Mouse (Mus musculus) ES-E14 (cell line): ENCODE measurements around the gene Ccdc191. TPM values are rescaled to one million over a fixed set of nuclear protein-coding genes. Genes with fewer than 3 reads are reported as not detected.

Source experiments
- DNase-seq: peaks from one replicate; pipeline ENCODE4 v3.0.0-alpha.2; 2013; ENCODE audit warnings: low read depth, low spot score
- H3K27ac ChIP-seq: 2 replicates; pipeline ENCODE4 v1.5.1; 2012; ENCODE audit warnings: low read depth, mild to moderate bottlenecking, low read length, moderate library complexity, mixed read lengths; ENCODE audit not compliant: poor library complexity, insufficient read depth, severe bottlenecking
- H3K36me3 ChIP-seq: 2 replicates; pipeline ENCODE4 v1.6.1; 2012; ENCODE audit warnings: mild to moderate bottlenecking, low read length, moderate library complexity, mixed read lengths; ENCODE audit not compliant: control insufficient read depth, poor library complexity, insufficient read depth, severe bottlenecking
- H3K4me1 ChIP-seq, 2 experiments: fragments of 150-350 bp in 1 of 2; sonication (generic) in 1 of 2; 2 replicates each; pipeline ENCODE4 v1.6.1; 2012; ENCODE audit warnings: low read length in 2 of 2, mild to moderate bottlenecking in 1 of 2, mixed read lengths in 1 of 2; ENCODE audit not compliant: control insufficient read depth in 2 of 2, insufficient read depth in 2 of 2, poor library complexity in 1 of 2
- H3K4me3 ChIP-seq, 2 experiments: fragments of 150-350 bp in 1 of 2; sonication (generic) in 1 of 2; 2 replicates each; pipeline ENCODE4 v1.5.1; 2012; ENCODE audit warnings: low read length in 2 of 2, low read depth in 1 of 2, mild to moderate bottlenecking in 1 of 2, mixed read lengths in 1 of 2; ENCODE audit not compliant: insufficient read depth in 1 of 2, poor library complexity in 1 of 2, severe bottlenecking in 1 of 2
- H3K9ac ChIP-seq: 2 replicates; pipeline ENCODE4 v1.6.1; 2012; ENCODE audit warnings: low read depth, mild to moderate bottlenecking, low read length, mixed read lengths; ENCODE audit not compliant: poor library complexity, insufficient read depth, severe bottlenecking
- H3K9me3 ChIP-seq: fragments of 150-350 bp; sonication (generic); 2 replicates; pipeline ENCODE4 v1.6.1; 2012; ENCODE audit warnings: low read depth, mild to moderate bottlenecking, low read length; ENCODE audit not compliant: control insufficient read depth, insufficient read depth
- CHD2 ChIP-seq: IDR thresholded peaks from 2 replicates; pipeline ENCODE4 v1.6.1; 2014; ENCODE audit warnings: mild to moderate bottlenecking, low read depth, low read length, inconsistent platforms
- HCFC1 ChIP-seq: IDR thresholded peaks from 2 replicates; pipeline ENCODE4 v1.6.1; 2012; ENCODE audit warnings: low read length, inconsistent platforms, borderline replicate concordance; ENCODE audit not compliant: insufficient read depth
- MAFK ChIP-seq: IDR thresholded peaks from 2 replicates; pipeline ENCODE4 v1.6.1; 2014; ENCODE audit warnings: mild to moderate bottlenecking, low read depth, low read length, inconsistent platforms; ENCODE audit not compliant: insufficient read depth
- ZC3H11A ChIP-seq: IDR thresholded peaks from 2 replicates; pipeline ENCODE4 v1.6.1; 2012; ENCODE audit warnings: low read depth, mild to moderate bottlenecking, inconsistent platforms, low read length, borderline replicate concordance
- ZNF384 ChIP-seq: IDR thresholded peaks from 2 replicates; pipeline ENCODE4 v1.6.1; 2012; ENCODE audit warnings: low read depth, low read length, inconsistent platforms
- in situ Hi-C, 2 experiments: fragments of 600-800 bp; cut with MboI; formaldehyde crosslinking; loops; one replicate each; pipeline ENCODE4 v1.15.1; 2025; ENCODE audit warnings: low sequenced_read_pairs in 2 of 2, inconsistent platforms in 1 of 2; ENCODE audit not compliant: unreplicated experiment in 2 of 2
- total RNA-seq: library from RNA; depleted of rRNA; stranded (reverse); fragments of 300-350 nt; gene quantifications from 2 replicates; pipeline ENCODE4 v1.2.3, GENCODE M21; 2012

The Ccdc191 gene
- total RNA-seq, 1 experiment, result 13.8 TPM

DNA sequence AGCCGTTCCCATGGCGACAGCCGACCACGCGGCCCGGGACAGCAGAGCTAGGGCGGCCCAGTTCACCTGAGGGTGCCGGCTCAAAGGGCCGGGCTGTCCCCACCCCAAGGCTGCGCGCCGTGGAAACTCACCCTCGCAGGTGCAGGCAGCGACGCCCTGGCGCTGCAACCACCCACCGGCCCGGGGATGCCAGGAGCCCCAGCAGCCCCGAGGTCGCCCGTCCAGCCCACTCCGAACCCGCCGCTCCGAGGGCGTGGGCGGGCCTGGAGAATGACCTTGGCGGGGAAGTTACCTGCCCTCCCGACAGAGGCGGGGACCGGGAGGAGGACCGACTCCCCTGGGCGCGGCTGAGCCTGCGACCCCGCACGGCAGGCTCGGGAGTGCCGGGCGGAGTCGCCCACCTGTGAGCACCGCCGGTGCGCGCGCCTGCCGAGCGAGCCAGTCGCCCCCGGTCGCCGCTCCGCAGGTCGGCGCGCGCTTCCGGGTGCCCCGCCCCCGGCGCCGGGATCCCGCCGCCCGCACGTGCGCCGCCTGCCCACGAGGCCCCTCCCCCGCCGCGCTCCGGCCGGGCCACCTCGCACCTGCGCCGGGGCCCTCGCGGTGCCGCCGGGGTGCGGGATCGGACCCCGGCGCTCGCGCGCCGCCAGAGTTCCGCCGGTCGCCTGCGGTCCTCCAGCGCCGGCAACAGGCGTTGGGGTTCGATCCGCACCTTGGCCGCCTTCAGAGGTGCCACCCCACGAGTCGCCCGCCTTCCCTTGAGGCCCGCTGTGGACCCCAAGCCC is 89.9 kb downstream of the Ccdc191 start, which contains the start of gene Zdhhc23:
Gene Zdhhc23, minus strand, starts transcription at position 464 of the 782 bp plus-strand sequence.
- Histone ChIP-seq H3K9ac (peak within 1 kb of the TSS; percentile 58), H3K27ac (no peak within 1 kb of the TSS), H3K4me1 (peaks cover 0 to 2% of the 10 kb centered on the region in 2 experiments; a peak in 1 of 4 replicates), H3K9me3 (no peaks in the 10 kb centered on the region), H3K4me3 (peak within 1 kb of the TSS; percentile 73 to 76), H3K36me3 (no peaks in the 10 kb centered on the region)
- TF ChIP-seq MAFK (no peak), CHD2 (no peak), HCFC1 (no peak), ZC3H11A (no peak), ZNF384 (no peak)
- in situ Hi-C loops, result no loop called here
- no peak for DNase-seq

DNA sequence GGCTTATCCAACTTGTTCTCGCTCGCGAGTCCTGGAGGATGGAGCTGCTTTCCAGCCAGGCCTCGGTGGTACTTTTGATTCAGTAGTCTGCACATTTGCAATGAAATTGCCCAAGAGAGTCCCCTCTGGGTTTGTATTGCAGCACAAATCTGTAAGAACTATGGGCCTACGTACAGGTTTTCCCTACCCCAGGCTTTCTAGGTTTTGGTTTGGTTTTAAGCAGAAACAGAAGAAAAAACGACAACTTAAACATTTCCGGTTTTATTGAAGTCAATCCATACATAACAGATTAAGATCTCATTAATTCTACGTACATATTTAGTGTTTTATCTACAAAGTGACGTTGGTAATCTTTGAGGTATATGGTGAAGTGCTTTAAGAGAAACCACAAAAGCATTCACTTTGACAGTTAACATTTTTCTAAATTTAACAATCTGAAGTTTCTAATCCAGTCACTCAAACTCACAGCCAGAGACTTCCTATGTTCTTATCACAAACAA is 90.6 kb downstream of the Ccdc191 start:
- Histone ChIP-seq H3K36me3 (no peaks in the 10 kb centered on the region), H3K9ac (peak overlapping the region; percentile 58), H3K4me1 (peaks cover 0 to 2% of the 10 kb centered on the region in 2 experiments; a peak in 1 of 4 replicates), H3K9me3 (no peaks in the 10 kb centered on the region), H3K27ac (no peak overlapping the region), H3K4me3 (peak overlapping the region; percentile 27 to 73)
- no peak for DNase-seq
- TF ChIP-seq HCFC1, result no peak
- no peak for TF ChIP-seq MAFK
- TF ChIP-seq ZC3H11A, result no peak
- no peak for TF ChIP-seq CHD2
- TF ChIP-seq ZNF384, result no peak
- in situ Hi-C loops, result no loop called here

DNA sequence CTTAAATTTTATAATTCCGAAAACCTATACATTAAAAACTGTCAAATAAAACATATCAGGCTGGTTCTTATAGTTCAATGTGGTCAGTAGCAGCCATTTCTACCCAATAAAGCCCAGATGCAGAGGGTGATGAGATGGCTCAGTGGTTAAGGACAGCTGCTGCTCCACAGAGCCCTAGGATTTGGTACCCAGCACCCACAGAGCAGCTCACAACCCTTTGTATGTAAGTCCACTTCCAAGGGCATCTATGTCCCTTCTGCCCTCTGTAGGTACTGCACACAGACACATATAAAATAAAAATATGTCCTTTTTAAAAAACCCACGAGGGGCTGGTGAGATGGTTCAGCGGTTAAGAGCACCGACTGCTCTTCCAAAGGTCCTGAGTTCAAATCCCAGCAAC is 96.7 kb downstream of the Ccdc191 start:
- Histone ChIP-seq H3K27ac (no peak overlapping the region), H3K4me3 (no peak overlapping the region), H3K36me3 (no peaks in the 10 kb centered on the region), H3K4me1 (no peaks in the 10 kb centered on the region), H3K9me3 (no peaks in the 10 kb centered on the region), H3K9ac (no peak overlapping the region)
- DNase-seq, result no peak
- TF ChIP-seq HCFC1, result no peak
- no peak for TF ChIP-seq ZNF384
- no peak for TF ChIP-seq CHD2
- TF ChIP-seq MAFK, result no peak
- TF ChIP-seq ZC3H11A, result no peak
- in situ Hi-C loops, result no loop called here

DNA sequence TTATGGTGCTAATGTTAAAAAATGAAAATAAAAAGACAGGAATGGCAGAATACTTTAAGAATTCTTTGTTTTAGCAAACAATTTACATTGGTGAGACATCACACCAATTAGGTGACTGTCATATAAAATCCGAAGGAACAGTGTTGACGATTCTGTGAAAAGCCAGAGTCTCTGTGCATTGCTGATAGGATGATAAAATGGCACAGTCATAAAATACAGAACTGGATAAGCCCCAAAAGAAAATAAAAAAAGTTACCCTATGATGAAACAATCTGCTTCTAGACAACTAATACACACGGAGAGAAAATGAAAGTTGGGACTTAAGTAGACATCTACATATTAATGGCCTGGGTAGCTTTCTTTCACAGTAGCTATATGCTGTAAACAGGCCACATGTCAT is 105.0 kb downstream of the Ccdc191 start:
- H3K4me3 ChIP-seq, result no peak overlapping the region
- in situ Hi-C loops, result no loop called here
- no peak for DNase-seq
- H3K36me3 ChIP-seq, result no peaks in the 10 kb centered on the region
- no peak overlapping the region for H3K9ac ChIP-seq
- no peaks in the 10 kb centered on the region for H3K4me1 ChIP-seq
- TF ChIP-seq MAFK, result no peak
- no peak for TF ChIP-seq ZNF384
- TF ChIP-seq ZC3H11A, result no peak
- no peaks in the 10 kb centered on the region for H3K9me3 ChIP-seq
- H3K27ac ChIP-seq, result no peak overlapping the region

DNA sequence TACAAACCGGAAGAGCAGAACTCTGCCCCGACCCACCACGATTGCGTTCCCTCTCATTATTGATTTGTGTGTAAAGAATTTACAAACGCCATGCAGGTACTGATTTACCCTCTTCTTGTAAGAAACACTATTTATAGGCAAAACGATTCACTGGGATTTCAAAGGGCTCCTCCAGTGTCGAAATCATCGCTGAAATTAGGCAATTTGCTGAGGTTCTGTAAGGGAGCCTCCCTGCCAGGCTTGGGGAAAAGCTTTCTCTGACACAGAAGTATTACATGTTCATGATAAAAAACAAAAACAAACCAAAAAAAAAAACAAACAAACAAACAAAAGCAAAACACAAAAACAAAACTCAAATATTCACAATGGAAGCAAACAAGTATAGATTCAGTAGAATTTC is 109.5 kb downstream of the Ccdc191 start:
- Histone ChIP-seq H3K36me3 (no peaks in the 10 kb centered on the region), H3K27ac (no peak overlapping the region), H3K4me3 (no peak overlapping the region), H3K4me1 (peaks cover 0 to 4% of the 10 kb centered on the region in 2 experiments; a peak in 1 of 4 replicates), H3K9me3 (no peaks in the 10 kb centered on the region), H3K9ac (no peak overlapping the region)
- TF ChIP-seq ZNF384 (no peak), MAFK (no peak), HCFC1 (no peak), CHD2 (no peak), ZC3H11A (no peak)
- no peak for DNase-seq
- in situ Hi-C loops, result no loop called here
